Mouse (Mus musculus): ENCODE data around the gene Lpar1.
"Not testable (repeated sequence)": the region's sequence is repeated elsewhere in the genome, so short reads cannot be mapped to it uniquely, and the experiment has no call there.

Lpar1 gene

DNA sequence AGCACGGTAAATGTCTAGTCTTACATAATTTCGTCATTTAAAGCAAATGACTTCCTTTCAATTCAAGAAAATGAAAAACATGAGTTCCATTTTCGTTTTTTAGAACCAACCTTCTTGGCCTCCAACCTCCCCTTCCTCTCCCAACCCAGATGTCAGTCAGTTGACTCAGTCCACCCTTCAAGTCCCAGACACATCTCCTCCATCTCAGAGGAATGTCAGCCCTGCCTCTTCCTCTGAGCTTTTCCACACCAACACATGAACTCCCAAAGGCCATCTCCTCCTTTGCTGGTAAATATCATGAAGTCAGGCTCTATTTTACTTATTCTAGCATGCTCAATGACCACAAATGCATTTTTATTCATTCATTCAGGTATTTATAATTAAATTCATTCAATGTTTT is 10.5 kb downstream of the Lpar1 start:
- no peak for DNase-seq

DNA sequence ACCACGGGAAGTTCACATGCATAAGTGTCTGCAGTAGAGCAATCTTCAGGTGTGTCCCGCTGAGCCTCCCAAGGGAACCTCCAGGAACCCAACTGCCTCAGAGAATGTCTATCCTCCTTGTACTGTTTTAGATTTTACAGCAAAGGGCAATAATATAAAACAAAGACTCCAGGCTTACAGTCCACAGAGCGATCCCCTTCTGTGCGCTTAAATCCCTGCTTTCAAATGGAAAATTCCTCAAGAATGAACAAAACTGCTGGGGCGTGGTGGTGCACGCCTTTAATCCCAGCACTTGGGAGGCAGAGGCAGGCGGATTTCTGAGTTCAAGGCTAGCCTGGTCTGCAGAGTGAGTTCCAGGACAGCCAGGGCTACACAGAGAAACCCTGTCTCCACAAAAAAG is 11.0 kb downstream of the Lpar1 start:
- DNase-seq: not testable (repeated sequence)

DNA sequence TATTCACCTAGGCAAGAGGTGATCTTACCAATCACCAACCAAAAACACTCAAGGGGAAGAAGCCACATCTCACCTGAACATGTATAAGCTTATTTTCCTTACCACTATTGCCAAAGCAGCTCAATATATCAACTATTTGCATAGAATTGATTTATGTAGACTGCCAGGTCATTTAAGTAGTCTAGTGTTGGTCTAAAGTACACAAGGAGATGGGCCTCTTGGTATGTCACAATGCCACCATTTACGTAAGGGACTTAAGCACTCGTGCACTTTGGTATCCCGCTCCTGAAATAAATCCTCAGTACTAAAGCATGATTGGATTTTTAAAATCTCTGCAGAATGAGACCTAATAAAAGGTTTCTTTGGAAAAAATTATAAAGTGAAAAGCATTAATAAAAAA is 12.9 kb downstream of the Lpar1 start:
- DNase-seq: no peak

DNA sequence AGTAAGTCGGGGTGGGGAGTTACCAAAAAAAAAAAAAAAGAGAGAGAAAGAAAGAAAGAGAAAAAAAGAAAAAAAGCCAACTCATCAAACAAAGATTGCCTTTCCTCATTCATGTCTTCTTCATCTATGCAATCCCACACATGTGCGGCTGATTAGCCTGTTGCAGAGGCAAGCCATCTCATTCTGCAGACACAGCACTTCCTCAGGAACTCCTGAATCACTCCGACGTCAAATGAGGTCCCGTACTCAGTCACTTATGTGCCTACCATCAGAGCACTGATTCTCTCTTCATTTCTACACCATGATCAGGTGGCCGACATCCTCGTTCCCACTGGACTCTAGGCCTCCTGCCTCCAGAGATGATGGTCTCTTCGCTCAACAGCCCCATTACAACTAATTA is 13.3 kb downstream of the Lpar1 start:
- no peak for DNase-seq

DNA sequence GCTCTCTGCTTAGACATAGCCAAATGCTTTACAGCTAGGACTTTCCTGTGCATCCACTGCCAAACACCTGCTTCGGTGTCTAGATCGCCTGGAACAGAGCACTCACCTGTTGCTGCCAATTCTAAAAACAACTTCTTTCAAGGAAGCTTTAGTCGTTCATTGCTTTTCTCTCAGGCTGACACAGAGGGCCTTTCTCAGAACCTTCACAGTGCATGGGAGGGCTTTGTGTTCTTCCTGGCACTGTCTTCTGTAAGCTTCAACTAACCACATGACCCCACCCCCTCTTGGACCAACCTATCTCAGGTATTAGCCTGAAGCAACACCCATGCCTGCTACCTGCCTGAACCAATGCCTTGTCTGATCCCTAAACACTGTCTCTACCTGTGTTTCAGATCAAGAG is 15.0 kb downstream of the Lpar1 start:
- DNase-seq: no peak

DNA sequence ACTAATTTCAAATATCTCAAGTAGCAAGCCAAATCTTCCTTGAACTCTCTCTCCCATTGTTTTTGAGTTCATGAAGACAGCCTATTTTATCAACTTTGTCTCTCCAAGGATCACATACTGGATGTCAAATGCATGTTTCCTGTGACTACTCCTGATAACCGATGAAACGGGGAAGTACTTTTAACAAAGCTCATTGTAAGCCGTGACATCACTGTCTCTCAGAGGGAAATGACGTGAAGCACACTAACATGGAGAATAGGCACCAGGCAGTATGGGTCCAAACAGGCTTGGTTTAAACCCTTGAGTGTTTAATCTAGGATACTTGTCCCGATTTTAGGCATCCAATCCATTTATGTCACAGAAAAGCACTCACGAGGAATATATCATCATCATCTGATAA is 17.9 kb downstream of the Lpar1 start:
- no peak for DNase-seq

DNA sequence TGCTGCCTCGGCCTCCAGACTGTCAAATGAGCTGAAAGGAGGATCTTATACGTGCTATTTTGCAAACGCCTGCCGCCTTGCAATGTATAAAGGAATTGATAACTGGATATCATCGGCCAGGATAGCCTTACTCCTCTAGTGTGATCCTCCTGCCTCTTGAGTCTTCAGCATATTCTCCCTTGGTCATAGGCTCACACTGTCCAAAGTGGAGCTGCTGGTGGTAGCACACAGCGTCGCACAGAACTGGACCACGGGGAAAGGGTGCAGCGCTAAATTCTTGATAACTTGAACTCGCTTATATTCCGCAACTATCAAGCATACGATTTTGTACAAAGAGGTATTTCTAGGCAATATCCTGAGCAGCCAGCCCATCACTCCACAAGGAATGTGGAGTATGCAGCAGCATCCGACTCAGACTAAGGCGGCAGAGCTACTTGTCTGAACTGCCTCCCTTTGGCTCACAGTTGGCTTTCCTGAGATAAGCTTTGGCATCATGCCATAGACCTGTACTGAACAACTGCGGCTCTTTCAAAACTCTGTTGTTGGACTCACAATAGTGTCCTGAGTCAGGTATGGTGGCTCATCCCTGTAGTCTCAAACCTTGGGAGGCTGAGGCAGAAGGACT is 18.9 kb downstream of the Lpar1 start:
- DNase-seq: no peak

DNA sequence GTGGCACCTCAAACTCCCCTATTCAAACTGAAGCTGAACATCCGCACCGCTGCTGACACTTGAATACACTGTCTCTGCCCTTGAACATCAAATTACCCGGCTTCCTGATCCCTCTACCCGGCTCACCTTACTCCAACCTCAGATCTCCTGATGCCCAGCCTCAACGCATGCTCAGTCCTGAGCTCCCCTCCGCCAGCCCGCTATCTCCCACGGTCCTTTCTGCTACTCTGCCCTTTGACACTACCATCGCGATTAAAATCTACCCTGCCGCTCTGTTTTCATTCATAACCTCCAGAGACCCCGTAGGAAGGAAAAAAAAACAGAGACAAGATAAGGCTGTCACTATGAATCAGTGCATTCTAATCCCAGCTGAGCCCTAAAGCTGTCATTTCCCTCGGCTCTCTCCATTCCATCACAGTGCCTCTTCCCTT is 19.5 kb downstream of the Lpar1 start:
- no peak for DNase-seq

DNA sequence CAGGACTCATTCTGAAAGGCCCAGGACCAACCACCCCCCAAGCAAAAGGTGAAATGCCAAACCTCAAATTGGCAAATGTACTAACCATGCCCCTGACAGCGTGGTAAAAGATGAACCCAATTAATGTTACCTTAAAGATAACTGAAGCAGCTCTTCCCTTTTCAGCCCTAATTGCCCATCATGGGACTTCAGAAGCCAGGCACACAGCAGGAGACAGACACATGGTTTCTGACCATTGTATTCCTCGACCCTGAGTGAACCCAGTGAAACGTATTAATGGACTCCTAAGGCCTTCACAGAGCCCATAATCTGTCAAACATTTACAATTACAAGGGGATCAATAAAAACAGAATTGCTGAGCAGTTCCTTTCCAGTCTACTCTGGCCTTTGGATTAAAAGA is 20.2 kb downstream of the Lpar1 start:
- no peak for DNase-seq

DNA sequence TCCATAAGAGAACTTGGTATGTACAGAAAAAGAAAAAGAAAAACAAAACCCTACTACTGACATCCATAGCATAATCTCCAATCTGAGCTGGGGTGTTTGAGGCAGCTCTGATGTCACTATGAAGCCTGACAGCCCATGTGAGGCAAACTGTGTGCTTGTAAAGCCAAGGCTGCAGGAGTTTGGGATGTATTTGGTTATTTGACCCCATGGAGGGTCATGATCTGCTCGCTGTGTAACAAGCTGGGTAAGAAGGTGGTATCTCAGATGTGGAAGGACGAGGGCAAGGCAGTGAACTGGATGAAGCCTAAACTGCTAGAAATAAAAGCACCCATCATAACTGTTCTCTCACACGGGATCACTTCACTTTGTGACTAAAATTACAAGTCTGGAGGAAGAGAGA is 21.4 kb downstream of the Lpar1 start:
- DNase-seq: no peak

DNA sequence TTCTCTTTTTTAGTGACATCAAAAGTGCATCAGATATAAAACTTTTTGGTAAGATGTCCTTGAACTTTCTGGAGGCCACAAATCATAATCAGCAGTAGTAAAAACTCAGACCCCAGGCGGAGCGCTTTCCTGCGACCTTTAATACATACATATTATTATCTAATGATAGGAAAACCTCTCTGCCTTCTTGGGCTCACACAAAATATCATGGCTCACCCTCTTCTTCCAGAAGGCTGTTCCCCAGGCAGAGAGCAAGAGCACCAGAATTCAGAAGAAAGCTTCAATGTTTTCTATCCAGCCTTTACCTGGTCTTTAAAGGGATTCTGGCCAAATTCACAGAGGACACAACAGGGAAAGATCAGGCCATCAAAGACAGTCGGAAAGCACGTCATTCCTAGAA is 23.0 kb downstream of the Lpar1 start:
- no peak for DNase-seq

DNA sequence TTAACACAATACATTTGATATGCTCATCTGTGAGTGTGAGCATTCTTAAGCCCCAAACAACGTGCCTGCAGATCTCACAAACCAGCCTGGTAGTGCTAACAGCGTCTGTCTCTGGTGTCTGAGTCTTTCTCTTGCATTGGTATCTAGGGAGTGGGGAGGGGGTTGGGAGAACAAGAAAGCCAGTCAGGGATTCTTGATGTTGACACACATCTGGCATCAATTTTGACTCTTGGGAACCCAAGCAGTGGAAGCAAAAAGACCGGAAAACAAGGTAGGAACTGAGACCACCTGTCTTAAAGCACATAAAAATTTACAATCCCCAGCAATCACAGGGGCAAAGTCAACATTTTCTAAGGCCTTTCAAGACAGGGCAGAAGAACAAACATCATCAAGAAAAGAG is 23.4 kb downstream of the Lpar1 start:
- no peak for DNase-seq

DNA sequence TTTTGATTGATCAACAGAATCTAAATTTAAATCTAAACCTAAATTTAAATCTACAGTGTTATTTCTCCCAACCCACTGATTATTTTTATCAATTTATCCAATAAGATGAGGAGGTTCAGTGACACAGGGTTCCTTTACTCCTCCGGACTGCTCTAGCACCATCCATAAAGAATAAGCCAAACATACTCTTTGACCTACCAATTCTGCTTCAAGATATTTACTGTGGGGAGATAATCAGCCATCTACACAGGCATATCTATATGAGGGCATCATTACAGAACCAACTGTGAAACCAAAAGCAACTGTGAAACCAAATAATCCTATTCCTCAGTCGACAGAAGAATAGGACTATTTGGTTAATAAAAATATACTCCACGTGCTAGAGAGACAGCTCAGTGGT is 25.8 kb downstream of the Lpar1 start:
- DNase-seq: no peak

DNA sequence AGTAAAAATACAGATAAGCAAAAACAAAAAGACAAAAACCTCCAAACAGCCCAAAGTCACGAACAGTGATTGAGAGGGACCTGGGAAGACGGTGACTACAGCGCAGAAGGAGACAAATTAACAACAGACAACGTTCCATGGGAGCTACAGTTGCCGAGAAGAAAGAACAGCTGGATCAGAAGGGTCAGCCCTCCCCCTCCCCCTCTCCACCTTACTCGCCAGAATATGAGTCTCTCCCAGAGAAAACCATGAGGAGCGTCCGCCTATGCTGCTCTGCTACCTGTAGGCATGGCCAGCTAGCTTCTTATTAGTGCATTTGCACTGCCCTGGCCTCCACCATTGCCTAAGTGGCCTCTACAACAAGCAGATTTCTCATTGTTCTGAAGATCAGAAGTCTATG is 32.6 kb downstream of the Lpar1 start:
- no peak for DNase-seq

DNA sequence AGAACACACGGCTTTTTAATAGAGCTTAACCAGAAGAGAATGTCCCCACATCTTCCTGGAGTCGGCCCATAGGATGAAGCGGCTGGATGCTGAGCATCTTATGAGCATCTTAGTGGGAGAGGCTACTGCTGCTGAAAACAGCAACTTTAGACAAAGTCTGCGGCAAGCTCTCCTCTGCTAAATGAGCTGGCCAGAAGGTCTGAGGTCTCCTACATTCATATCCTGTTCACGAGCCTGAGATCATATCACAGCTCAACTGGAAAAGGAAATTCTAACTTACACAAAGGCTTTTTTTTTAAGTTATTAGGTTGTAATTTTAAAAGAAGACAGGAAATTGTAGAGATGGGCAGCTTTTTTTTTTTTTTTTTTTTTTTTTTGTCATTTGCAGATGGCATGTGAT is 33.2 kb downstream of the Lpar1 start:
- DNase-seq: no peak

DNA sequence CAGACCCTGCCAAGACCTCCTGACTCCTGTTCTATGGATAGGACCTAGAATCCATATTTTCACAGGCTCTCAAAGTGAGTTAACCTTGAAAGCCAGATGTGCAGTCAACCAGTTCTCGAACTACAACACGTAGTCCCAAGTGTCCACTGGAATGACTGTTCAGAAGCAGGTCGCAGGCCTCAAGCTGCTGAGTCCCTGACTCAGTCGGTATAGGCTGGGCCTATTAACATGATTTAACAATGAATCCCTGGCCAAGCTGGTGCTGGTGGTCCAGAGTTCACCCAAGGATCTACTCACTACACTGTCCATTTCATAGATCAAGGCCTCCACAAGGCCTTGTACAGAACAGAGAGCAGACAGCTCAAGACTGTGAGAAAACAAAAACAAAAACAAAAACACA is 33.8 kb downstream of the Lpar1 start:
- DNase-seq: no peak

DNA sequence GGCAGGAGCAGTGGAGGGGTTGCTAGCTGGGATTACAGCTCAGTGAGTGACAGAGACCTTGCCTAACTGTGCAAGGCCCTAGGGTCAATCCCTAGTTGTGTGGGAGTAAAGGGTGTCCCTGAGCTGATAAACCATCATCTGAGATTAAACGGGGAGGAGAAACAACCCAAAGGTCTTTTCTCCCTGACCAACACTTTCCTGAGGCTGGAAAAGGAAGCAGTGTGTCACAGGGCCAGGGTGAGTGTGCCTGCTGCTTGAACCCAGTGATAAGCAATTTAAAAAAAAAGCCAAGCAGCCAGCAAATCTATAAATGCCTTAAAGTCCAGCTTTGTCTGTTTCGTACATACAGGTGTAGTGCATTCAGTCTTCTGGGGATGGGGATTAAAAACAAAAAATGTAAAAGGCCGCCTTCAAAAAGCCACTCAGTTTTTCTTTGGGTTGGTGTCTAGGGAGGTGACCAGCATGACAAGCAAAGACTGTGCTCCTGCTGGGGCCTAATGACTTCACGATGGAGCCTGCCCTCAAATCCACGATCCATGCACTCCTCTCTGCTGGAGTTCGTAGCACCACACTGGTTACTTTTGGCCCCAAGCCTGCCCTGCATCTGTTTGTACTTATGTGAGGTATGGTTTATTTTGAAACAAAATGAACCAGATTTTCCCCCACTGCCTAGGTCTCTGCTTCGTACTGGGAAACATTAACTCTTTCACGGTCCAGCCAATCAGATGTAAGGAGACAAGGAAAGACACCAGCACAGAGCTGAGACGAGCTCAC is 35.3 kb downstream of the Lpar1 start:
- DNase-seq: no peak

DNA sequence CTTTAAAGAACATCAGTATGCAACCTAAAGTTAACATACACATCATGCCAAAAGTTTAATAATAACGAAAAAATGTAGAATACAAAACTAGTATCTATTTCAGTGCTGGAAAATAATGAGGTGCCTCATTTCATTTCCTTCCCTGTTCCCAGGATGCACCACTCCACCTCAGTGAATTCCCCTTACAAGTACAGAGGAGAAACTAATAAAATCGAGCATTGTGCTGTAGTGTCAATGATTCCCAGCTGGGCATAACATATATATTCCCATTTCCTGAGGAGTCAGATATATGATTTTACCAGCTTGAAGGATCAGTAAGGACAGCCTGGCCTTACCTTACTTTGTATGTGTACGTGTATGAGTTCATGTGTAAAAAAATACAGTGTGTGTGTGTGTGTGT is 36.9 kb downstream of the Lpar1 start:
- DNase-seq: no peak

DNA sequence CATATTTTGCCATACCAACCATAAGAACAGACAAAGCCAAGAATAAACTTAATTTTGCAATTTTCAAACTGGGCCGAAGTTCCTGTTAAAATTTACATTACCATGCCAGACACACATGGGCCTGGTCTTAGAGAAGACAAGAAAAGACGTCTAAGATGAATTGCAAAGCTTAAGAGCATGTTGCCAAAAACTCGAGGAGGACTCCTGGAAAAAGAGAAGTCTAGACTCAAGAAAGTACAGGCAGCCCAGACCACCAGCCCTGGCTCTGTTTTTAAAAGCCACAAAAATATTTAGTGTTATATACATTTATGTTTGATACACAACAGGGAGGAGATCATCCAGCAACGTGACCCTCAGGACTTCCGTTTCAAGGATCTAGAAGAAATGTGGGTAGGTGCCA is 37.5 kb downstream of the Lpar1 start:
- no peak for DNase-seq

DNA sequence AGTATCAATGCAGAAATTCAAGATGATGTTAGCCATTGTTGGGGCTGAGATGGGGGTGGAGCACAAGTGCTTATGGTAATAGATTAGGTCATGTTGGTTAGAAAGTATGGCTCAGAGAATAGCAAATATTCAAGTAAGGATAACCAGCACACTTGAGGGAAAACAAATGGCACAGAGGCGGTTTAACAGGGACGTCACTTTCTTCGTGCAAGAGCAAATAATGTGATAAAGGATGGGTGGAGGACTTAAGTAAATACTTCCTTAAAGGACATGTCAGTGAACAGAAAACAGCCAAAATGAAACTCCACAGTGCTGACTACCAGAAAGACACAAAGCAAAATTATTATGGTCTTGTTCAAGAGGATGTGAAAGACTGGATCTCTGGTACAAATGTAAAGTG is 42.1 kb downstream of the Lpar1 start:
- DNase-seq: no peak

DNA sequence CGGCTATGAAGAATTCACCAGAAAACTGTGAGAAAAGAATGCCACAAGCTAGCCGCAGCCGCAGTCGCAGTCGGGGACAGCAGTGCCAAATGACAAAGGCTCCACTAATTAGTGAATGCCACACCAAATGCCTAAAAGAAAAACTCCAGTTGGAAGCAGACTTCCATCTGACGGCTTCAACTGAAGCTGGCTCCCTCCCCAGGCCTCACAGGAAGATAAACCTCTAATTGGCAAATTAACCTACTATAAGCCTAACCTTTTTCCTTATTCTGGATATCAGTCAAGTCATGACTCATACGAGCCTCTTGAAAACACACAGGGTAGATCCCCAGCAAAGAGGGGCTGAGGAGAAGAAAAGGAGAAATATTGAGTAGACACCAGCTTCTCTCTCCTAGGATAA is 44.9 kb downstream of the Lpar1 start:
- DNase-seq: no peak

DNA sequence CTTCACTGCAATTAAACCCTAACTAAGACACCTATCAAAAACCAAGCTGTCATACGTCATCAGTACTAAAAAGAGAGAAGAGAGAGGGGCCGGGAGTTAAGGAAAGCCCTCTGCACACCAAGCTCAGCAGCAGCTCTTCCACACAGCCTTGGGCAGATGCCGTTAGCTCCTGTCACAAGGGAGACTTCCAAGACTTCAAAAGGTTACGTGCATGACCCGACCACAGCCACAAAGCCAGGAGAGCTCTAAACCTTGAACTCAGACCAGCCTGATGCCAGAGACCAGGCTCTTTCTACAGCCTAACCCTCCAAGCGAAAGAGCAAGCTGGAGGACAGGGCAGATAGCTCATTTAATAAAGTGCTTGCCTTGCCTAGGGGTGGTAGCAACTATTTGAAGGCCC is 46.2 kb downstream of the Lpar1 start:
- DNase-seq: no peak

DNA sequence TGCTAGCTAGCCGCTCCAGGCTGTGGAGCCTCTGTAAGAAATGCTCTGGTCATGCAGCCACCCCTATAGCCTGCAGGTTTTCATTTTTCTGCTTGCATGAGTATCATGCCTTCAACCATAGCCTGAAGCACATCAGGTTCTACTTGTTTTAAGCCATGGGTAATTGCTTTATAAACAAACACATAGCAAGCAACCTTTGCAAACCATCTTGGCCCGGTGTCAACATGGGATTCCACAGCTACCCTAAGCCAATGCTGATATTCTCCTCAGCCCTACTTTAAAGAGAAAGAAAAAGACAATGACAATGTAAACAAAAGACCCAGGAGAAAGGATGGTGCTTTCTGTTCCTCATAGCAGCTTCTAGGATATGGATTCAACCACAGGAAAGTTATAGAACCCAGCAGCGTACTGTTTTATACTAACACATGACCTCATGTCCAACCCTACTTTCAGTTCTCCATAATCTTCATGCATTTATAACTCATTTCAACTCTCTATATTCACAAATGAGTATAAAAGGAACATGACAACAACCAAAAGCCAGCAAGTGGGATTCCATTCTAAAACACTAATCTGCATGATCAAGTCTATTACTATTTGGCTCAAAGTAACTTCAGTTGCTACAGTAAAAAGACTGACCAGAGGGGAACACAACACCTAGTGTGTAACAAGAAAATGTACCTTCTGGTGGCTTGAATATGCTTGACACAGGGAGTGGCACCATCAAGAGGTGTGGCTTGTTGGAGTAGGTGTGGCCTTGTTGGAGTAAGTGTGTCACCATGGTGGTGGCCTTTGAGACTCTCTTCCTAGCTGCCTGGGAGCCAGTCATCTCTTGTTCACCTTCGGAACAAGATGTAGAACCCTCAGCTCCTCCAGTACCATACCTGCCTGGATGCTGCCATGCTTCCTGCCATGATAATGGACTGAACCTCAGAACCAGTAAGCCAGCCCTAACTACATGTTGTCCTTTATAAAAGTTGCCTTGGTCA is 46.9 kb downstream of the Lpar1 start:
- DNase-seq: no peak

DNA sequence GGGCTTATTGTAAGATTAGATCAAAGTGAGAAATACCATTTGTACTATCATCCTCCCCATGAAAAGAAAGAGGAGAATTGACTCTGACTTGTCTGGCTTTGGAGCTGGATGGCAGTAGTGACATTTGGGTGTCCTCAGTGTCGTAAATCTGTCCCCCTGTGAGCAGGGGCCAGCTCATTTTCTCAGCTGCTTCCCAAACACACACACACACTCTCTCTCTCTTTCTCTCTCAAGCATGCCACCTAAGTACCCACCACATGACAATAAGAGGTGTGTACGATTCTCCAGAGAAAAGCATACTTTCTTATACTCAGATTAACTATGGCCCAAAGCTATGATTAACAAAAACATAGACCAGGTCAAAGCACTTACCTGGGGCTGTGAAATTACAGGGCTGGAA is 49.4 kb downstream of the Lpar1 start:
- no peak for DNase-seq
